Mouse (Mus musculus) gastrocnemius, postnatal 4 days (tissue): Measurements from ENCODE around the gene Spink4. TPM values are rescaled to one million over a fixed set of nuclear protein-coding genes. Genes with fewer than 3 reads are reported as not detected.

Experiments used
- DNase-seq, 2 experiments: peaks; one replicate each; pipeline ENCODE4 v3.0.0; 2021 to 2022; ENCODE audit warnings: low spot score in 2 of 2, mixed read lengths in 2 of 2
- long read RNA-seq, 2 experiments: library from polyadenylated mRNA; stranded (forward); transcript quantifications; one replicate each; pipeline ENCODE4 v2.0.0; 2021
- total RNA-seq, 2 experiments: library from RNA; stranded (reverse); gene quantifications; 2 replicates each; pipeline ENCODE4 v1.2.3; 2021

Gene Spink4
- total RNA-seq = not detected
- long read RNA-seq, experiment 1 = 0 reads
- long read RNA-seq, experiment 2 = 0 reads

DNA sequence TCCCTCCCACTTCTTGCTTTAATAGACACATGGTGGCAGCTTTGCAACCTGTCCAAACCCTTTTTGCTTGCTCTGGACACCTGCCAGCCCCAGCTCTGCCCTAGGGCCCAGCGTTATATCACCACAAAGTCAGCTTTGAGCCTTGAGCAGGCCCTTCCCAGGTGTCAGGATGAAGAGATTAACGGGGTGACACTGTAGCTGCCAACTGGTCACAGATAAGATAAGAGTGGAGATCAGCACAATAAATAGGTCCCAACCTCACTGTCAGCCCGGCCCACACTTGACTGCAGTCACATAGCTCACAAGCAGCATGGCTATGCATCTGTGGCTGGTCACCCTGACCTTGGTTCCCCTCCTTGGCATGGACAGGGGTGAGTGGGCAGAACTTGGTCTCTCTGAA lies at the start of gene Spink4:
TSS of gene Spink4 (plus strand) at position 268 of the 400 bp plus-strand sequence.
- no peak for DNase-seq

DNA sequence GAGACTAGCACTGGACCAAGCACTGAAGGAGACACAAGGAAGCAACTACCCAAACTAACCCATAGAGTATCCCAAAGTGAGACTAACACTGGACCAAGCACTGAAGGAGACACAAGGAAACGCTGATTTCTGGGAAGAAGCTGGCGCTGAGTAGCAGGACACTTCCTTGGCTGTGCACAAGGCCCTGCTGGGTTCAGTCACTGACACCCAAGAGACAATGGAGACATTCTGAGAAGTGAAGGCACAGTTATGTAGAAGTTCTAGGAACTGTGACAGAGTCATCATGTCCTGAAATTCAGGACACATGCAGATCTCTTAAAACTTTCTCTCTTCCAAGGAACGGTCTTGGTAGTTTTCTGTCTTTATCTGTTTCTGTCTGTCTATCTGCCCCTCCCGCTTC lies 49.6 kb upstream of the Spink4 start:
- DNase-seq = no peak

DNA sequence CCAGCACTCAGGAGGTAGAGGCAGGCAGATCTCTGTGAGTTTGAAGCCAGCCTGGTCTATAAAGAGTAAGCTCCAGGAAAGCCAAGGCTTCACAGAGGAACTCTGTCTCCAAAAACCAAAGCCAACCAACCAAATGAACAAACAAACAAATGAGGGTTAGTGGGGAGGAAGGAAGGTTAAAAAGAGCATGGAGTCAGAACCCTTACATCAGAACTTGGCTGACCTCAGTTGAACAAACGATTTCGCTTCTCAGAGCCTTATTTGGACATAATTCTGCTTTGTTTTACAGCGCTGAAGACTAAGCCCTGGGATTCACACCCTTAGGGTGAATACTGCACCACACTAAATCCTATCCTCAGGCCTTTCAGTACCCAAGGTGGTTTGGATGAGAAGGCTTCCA lies 47.7 kb upstream of the Spink4 start:
- DNase-seq = no peak

DNA sequence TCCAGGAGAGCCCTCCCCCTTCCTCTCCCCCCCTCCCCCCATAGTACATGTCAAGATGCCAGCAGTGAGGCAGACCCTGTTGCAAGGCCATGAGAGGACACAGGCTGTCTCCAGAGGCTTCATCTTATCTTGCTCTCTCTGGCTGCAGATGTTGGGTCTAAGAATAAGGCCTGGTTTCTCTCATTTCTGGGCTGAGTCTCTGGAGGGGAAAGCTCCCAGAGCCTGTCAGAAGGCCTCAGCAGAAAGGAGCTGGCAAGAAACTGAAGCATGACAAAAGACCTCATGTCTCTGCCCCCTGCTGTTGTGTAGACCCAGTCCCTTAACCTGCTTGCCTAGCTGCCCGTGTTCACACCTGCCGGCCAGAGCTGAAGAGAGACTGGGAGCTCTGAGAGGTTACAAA lies 46.5 kb upstream of the Spink4 start:
- no peak for DNase-seq

DNA sequence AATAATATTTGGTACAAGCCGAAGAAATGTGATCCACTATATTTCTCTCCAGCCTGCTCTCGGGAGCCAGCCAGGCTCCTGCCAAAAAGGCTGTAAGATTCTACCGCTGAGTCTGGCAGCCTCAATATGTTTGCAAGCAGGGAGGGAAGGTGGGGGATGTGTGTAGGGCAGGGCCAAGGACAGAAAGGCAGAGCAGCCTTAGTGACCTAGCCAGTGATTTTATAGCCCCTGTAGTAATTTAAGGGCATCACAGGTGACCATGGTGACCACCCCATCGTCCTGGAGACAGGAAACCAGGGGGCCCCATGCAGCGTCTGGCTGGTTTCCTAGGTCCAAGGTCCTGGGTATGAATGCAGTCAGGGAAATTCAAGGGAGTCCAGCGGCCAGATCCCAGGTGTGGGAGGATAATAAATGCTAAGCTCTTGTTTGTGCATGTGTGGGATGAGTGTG lies 45.7 kb upstream of the Spink4 start:
- peak in 1 of 2 experiments; percentile 59 for DNase-seq

DNA sequence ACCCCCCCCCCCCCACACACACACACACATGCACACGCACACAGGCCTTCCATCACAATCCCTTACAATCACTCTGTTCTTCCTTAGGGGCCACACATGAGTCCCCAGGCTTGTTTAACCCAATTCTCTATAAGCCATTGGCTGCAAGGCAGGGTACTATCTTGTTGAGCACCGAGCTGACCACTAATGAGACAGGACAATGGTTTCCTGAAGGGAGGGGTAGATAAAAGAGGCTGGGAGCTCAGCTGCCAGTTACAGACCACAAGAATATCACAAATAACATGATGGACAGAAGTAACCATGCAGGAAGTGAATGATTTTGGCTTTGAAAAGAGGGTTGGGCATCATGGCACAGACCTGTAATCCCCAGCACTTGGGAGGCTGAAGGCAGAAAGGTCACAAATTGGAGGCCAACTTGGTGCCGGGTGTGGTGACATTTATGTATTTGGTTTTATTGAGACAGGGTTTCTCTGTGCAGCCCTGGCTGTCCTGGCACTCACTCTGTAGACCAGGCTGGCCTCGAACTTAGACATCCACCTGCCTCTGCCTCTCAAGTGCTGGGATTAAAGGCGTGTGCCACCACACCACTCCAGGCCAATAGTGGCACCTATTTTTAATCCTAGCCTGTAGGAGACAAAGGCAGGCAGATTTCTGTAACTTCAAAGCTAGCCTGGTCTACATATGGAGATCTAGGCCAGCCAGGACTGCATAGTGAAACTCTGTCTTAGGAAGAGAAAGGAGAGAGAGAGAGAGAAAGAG lies 44.9 kb upstream of the Spink4 start:
- DNase-seq = no peak

DNA sequence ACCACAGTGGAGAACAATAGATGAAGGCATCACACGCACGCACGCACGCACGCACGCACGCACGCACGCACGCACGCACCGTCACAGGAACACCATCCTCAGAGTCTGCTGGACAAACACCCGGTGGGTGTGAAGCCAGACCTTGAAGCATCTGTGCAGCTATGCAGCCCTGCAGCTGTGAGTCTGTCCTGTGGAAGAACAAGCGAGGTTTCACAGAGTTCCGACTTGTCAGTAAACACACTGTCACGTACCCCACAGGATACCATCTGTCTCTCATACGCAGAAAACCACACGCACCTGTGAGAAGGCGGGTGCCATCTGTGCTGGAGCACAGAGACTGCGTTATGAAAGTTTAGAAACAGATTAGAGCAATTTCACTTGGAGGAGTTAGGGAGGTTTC lies 44.0 kb upstream of the Spink4 start:
- no peak for DNase-seq

DNA sequence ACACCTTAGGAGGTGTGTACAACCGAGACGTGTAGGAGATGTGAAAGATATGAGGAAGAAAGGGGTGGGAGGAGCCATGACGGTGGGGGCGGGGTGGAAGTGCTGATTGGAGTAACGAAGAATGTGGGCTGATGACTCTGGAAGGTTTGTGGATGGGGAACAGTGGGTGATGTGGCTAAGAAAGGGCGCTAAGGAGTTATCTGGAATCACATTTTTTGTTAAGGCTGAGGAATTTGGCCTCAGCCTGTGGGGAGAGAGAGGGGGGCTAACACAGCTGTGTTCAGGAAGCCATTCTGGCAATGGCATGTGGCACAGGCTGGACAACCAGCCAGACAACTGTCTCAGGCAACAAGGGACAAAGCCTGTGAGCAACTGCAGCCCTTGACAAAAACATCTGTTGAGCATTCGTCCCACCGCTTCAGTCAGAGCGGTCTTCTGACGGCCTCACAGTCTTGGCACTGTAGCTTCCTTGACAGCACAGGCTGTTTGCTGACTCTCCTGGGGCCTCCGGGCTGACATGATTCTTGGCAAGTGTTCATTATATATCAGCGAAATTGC lies 43.0 kb upstream of the Spink4 start:
- peak; percentile 48 to 77 for DNase-seq

DNA sequence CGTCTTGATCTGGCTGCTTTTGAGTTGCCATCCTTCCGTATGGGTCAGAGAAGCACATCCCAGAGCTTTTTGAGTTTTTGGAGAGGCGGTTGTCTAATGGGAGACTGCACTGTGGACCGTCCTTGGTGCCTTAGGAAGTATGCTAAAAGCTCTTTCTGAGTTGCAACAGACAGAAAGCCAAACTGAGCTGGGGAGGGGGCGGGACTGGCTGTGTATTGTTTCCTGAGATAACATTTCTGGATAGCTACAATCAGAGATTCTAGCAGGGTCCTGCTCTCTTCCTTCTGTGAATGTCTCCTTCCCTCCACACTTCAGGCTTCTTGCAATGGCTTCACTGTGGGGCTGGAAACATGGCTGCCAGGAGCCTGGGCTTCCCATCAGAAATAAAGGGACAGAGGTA lies 42.3 kb upstream of the Spink4 start:
- DNase-seq = no peak

DNA sequence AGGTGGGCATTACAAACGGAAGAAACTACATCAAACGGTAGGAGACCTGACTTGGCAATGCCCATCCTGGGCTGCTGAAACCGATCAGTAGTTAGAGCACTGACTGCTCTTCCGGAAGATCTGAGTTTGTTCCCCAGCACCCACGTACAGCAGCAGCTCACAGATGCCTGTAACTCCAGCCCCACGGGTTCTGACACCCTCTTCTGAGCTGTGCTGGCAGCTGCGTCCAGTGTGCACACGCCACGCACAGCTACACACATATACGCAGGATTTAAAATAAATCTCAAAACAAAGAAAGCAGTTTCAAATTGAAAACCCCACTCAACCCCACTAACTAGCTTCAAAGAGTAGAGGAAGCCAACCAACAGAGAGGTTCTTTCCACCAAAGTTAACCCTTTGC lies 36.7 kb upstream of the Spink4 start:
- DNase-seq = no peak

DNA sequence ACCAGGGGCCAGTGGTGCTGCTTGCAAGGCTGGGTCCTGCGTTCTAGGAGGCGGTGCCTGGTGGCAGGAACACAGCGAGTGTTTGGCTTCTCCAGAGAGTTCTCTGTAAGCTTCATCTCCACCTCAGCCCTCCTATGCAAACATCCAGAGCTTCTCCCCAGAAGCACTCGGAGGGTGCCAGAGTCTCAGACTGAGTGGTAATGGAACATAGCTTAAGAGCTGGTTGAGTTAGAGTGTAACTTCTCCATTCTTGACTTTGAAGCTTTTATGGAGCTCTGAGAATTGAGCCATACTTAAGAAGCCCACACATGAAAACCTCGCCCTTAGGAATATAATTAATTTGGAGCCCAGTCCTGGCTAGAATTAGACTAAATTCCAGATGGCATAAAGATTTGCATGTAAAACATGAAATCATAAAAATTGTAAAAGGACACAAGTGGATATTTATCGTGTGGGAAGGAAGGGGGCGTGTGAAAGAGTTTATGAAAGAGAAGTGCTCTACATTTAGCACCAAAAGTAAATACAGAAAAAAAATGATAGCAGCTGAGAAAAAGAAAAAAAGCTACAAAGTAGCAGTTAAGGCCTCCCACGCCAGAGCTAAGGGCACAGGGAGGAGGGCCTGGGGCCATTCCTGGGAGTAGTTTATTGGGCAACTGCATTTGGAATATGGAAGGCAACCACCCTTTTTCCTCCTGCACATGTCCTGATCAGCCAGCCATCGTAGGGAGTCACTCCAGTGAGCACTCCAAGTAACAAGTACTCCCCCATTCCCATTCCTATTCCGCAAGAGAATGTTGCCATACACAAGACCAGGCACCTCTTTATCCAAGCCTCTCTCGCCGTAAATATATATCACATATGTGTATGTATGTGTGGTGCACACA lies 35.3 kb upstream of the Spink4 start:
- DNase-seq = no peak

DNA sequence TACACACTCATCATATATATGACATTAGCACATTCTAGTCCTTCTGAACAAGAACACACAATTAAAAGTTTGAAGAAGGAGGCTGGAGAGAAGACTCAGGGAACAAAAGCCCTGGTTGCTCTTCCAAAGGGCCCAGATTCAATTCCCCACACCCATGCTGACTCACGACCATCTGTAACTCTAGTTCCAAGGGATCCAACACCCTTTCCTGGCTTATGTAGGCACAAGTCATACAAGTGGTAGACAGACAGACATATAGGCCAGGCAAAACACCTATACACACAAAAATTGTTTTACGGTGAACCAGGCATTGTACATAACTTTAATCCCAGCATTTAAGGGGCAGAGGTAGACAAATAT lies 34.7 kb upstream of the Spink4 start:
- DNase-seq = no peak

DNA sequence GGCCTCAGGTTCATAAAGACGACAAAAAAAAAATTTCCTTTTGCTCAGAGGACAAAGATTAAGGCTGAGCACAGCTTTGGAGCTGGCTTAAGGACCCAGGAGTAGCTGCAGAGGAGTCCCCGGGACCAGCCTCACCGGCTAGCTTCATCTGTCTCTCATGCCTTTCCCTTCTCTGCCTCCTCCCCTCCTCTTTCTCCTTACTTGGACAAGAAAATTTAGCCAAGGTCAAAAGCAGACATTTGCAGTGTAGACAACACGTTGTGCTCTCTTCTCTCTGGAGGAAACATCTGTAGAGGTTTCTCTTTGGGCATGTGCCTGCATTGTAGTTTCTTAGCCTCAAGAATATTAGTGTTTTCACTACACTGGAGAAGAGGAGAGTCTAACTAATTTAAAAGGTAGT lies 34.0 kb upstream of the Spink4 start:
- no peak for DNase-seq

DNA sequence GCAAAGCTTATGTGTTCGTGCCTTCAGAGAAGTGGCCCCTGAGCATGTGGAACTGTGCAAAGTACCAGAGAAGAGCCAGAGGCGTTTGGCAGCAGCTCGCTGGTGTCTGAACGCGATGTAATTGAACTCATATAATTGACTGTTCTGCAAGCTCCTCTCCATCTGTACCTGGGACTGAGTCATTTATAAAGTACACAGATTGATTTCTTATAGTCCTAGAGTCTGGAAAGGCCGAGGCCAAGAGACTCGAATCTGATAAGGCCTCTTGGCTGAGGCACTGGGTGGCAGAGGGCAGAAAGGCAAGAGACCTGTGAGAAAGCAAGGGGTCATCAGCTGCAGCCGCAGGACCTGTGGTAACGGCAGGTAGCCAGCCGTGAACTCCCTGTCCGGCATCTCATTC lies 31.0 kb upstream of the Spink4 start:
- no peak for DNase-seq

DNA sequence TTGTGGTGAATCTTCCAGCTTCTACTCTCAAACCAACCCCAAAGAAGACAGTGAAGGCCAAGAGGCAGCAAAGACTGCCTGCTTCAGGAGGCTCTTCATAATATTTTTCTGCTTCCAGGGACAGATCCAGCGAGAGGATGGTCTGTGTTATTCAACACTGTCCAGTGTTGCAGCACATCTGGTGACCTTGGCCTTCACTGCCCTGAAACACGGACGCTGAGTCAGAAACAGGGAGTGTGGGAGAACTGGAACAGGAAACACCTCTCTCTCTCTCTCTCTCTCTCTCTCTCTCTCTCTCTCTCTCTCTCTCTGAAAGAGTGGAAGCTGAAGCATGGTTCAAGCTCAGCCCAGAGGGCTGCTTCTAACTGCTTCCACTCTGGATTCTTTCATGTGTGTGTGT lies 30.6 kb upstream of the Spink4 start:
- no peak for DNase-seq

DNA sequence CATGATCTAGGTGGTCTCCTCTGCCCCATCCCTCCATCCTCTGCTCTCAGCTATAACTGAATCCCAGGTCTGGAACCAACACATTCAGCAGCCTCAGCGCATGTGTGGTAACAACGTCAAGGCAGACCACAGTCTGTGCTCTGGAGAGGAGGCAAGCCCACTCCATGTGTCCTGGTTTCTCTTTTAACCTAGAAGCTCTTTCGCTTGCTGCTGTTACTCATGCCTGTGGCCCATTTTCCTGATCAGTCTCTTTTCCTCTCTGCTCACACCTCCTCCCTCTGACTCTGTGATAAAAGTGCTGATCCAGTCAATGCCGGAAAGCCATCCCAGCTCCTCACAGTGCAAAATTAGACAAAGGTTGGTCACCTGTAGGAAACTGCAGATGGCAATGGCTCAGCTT lies 29.9 kb upstream of the Spink4 start:
- DNase-seq = no peak

DNA sequence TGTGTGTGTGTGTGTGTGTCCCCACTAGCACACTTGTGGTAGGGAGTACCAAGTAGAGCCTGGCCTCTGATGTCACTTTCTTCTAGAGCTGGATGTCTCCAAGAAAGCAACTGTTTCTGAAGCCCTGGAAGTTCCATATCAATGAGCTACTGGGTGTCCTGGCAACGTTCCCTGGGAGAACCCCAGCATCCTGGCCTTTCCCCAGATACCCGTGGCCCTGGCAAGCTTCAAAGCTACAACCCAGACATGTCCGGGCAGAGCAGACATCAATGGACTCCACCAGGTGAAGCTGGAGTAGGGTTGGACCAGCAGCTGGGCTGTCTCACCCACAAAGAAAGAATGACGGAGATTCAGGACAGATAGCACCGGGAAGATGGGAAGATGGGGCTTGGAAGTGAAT lies 28.6 kb upstream of the Spink4 start:
- DNase-seq = no peak

DNA sequence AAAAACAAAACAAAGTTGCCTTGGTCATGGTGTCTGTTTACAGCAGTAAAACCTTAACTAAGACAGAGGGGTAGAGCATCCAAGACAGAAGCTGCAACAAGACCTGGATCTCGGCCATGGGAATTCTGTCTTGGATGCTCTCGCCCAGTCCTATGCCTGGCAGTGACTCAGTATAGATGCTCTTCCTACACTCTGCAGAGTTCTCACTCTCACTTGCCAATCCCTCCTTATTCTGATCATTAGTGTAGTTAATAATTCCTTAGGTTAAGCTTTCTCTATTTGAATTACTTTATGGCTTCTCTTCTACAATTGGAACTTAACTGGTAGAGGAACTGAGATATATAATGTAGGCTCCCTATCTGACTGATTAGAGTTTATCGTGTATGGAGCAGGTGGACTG lies 24.7 kb upstream of the Spink4 start:
- DNase-seq = no peak

DNA sequence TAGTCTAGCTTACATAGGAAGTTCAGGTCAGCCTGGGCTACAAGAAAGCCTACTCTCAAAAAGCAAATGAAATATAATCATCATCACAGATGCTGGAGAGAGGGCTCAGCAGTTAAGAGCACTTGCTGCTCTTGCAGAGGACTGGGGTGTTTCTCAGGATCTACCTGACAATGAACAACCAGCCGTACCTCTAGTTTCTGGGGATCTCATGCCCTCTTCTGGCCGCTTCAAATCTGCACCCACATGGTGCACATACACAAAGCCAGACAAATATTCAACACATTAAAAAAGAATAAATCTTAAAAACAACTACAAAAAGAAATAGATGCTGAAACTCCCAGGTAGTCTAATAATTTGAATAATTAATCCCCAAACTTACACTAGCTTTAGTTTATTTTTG lies 24.2 kb upstream of the Spink4 start:
- DNase-seq = no peak

DNA sequence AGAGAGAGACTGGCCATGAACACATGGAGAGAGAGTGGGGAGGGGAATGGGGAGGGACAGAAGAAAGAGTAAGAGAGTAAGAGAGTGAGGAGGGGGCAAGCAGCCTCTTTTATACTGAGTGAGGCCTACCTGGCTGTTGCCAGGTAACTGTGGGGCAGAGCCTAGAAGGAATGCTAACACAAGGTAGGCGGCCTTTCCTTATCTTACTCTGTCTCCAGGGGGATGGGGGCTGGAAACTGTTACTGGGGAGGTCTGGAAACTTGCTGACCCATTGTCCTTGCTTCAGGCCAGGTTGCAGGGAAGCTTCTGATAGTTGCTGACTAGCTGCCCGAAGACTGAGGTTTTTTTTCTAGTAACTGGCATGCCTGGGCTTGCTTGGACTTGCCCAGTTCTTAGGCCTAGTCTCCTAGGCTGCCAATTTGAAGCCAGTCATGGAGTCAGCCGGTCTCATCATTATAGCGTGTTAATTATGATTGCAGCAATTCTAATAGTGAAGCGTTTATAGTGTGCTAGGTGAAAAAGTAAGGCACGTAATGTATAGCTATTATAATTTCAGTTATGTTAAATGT lies 21.3 kb upstream of the Spink4 start:
- DNase-seq = no peak

DNA sequence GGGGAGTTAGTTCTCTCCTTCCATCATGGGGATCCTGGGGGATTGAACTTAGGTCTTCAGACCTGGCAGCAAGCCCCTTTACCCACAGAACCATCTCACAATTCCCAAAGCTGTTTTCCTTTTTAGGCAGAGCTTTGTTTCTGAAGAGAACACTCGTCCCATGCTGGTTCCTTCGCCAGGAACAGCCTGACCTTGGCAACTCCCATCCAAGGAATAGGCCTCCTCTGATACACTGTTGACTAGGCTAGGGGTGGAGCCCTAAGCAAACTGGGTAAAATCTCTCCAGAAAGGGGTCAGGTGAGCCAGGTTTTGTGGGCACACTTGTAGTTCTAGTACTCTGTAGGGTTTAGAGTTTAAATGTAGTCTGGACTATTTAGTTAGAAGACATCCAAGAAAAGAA lies 20.6 kb upstream of the Spink4 start:
- DNase-seq = no peak

DNA sequence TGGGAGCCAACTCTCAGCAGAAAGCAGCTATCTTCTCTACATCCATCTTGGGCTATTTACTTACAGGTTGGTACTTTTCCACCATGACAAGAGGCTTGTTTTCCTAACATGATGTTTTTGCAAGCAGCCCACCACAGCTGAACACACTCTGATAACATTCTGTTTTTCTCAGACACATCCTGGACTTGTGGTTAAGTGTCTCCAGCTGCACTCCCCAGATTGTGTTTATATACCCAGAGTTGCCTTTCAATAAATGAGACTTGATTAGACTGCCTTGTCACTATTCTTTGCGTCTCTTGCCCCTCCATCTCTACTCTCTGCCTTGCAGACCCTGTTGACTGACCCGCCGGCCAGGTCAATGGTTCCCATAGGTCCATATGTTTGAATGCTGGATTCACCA lies 19.8 kb upstream of the Spink4 start:
- no peak for DNase-seq
